Mouse (Mus musculus) midbrain, postnatal 0 days (tissue): ENCODE results near the gene Gabra4. TPM values are rescaled to one million over a fixed set of nuclear protein-coding genes. Genes with fewer than 3 reads are reported as not detected.

Experiments
- ATAC-seq: fragments of 200-750 bp; cut with Nextera tagmentation; 2 replicates; pipeline ENCODE4 v1.8.0; 2017; ENCODE audit warnings: moderate number of reproducible peaks, mild to moderate bottlenecking, moderate TSS enrichment, moderate library complexity; ENCODE audit not compliant: low FRiP score
- DNase-seq: peaks from one replicate; pipeline ENCODE4 v3.0.0-alpha.2; 2015; ENCODE audit warnings: low spot score
- H3K27ac ChIP-seq: fragments of 300-500 bp; sonication (generic); 2 replicates; pipeline ENCODE4 v1.5.1; 2014; ENCODE audit warnings: low read depth, mild to moderate bottlenecking, low read length, mixed read lengths
- H3K27me3 ChIP-seq: fragments of 300-500 bp; sonication (generic); 2 replicates; pipeline ENCODE4 v1.6.1; 2014; ENCODE audit warnings: low read length, control low read depth, mixed read lengths; ENCODE audit not compliant: insufficient read depth
- H3K36me3 ChIP-seq: fragments of 300-500 bp; sonication (generic); 2 replicates; pipeline ENCODE4 v1.6.1; 2014; ENCODE audit warnings: low read length, control low read depth, mixed read lengths; ENCODE audit not compliant: insufficient read depth
- H3K4me1 ChIP-seq: fragments of 300-500 bp; sonication (generic); 2 replicates; pipeline ENCODE4 v1.6.1; 2014; ENCODE audit warnings: mild to moderate bottlenecking, control low read depth, antibody characterized with exemption, low read length, mixed read lengths; ENCODE audit not compliant: insufficient read depth
- H3K4me2 ChIP-seq: fragments of 300-500 bp; sonication (generic); 2 replicates; pipeline ENCODE4 v1.6.1; 2014; ENCODE audit warnings: low read depth, mild to moderate bottlenecking, low read length, mixed read lengths; ENCODE audit not compliant: poor library complexity, severe bottlenecking
- H3K4me3 ChIP-seq: fragments of 300-500 bp; sonication (generic); 2 replicates; pipeline ENCODE4 v1.5.1; 2014; ENCODE audit warnings: low read depth, mild to moderate bottlenecking, low read length, moderate library complexity
- H3K9ac ChIP-seq: fragments of 300-500 bp; sonication (generic); replicated peaks from 2 replicates; pipeline ENCODE4 v1.6.1; 2014; ENCODE audit warnings: mild to moderate bottlenecking, low read length, moderate library complexity, mixed read lengths; ENCODE audit not compliant: poor library complexity, severe bottlenecking
- H3K9me3 ChIP-seq: fragments of 300-500 bp; sonication (generic); 2 replicates; pipeline ENCODE4 v1.6.1; 2016; ENCODE audit warnings: low read length, control low read depth
- CTCF ChIP-seq: IDR thresholded peaks from 2 replicates; pipeline ENCODE4 v1.5.1; 2016; ENCODE audit warnings: antibody characterized with exemption, mild to moderate bottlenecking
- WGBS: fragments of 180-500 bp; shearing (Covaris S2); extraction: QIAGEN DNeasy Blood & Tissue Kit; methylation state at CpG from one replicate; pipeline ENCODE4 v1.1.7; 2014; 5-methylcytosine and 5-hydroxymethylcytosine counted together
- polyA plus RNA-seq: library from polyadenylated mRNA; unstranded; fragments of >200 nt; fragmentation: Nextera tagmentation; extraction: Ambion mirVana; gene quantifications from 2 replicates; pipeline ENCODE4 v1.2.1, GENCODE M21; 2015
- total RNA-seq: library from RNA; depleted of rRNA; stranded (reverse); fragments of >200 nt; gene quantifications from 2 replicates; pipeline ENCODE4 v1.2.3, GENCODE M21; 2014

Gene Gabra4
- total and polyA plus RNA-seq, 2 experiments from 2014 or later, result 18.9 to 22.5 TPM

GRCm38 (mm10) chr5:71657482-71658114 lies 510 bp downstream of the Gabra4 start, which contains the start of gene Gabrb1:
Gabrb1 (plus strand) TSS chr5:71658113.
- H3K4me3 ChIP-seq, result peak within 1 kb of the TSS; percentile 70
- DNase-seq, result peak; percentile 58
- no peak for TF ChIP-seq CTCF
- ATAC-seq, result peak; percentile 90
- under 1% methylated on average over 49 of the region's 49 CpGs for whole genome bisulfite sequencing
- no peaks in the 10 kb centered on the region for H3K36me3 ChIP-seq
- H3K9ac ChIP-seq, result peak within 1 kb of the TSS; percentile 61
- H3K27me3 ChIP-seq, result no peaks in the 10 kb centered on the region
- H3K4me1 ChIP-seq, result 0 out of 2 replicates have a peak, but pooled peaks cover 3% of the 10 kb centered on the region
- H3K27ac ChIP-seq, result 0 out of 2 replicates have a peak within 1 kb of the TSS, but pooled peaks have one; percentile 12
- peak within 1 kb of the TSS; percentile 87 for H3K4me2 ChIP-seq
- H3K9me3 ChIP-seq, result no peaks in the 10 kb centered on the region

GRCm38 (mm10) chr5:71656771-71657170 lies 1.3 kb downstream of the Gabra4 start:
- DNase-seq (no peak), ATAC-seq (peak; percentile 25; the same call in 1 of the 2 replicates)
- Histone ChIP-seq H3K9ac (no peak overlapping the region), H3K4me3 (peak overlapping the region; percentile 70), H3K9me3 (no peaks in the 10 kb centered on the region), H3K4me1 (0 out of 2 replicates have a peak, but pooled peaks cover 3% of the 10 kb centered on the region), H3K36me3 (no peaks in the 10 kb centered on the region), H3K27ac (no peak overlapping the region), H3K4me2 (peak overlapping the region; percentile 87), H3K27me3 (no peaks in the 10 kb centered on the region)
- WGBS, result 14% methylated on average over 10 of the region's 10 CpGs
- TF ChIP-seq CTCF, result no peak

GRCm38 (mm10) chr5:71654056-71654455 lies 4.1 kb downstream of the Gabra4 start:
- Histone ChIP-seq H3K4me2 (no peak overlapping the region), H3K9me3 (no peaks in the 10 kb centered on the region), H3K4me3 (no peak overlapping the region), H3K36me3 (no peaks in the 10 kb centered on the region), H3K4me1 (0 out of 2 replicates have a peak, but pooled peaks cover 3% of the 10 kb centered on the region), H3K27ac (no peak overlapping the region), H3K9ac (no peak overlapping the region), H3K27me3 (no peaks in the 10 kb centered on the region)
- 57% methylated on average over 5 of the region's 5 CpGs for WGBS
- no peak for ATAC-seq
- no peak for TF ChIP-seq CTCF
- no peak for DNase-seq

GRCm38 (mm10) chr5:71648108-71648507 lies 10.0 kb downstream of the Gabra4 start:
- ATAC-seq, result no peak
- H3K9me3 ChIP-seq, result no peaks in the 10 kb centered on the region
- no peak for TF ChIP-seq CTCF
- no peaks in the 10 kb centered on the region for H3K27me3 ChIP-seq
- WGBS, result 82% methylated on average over 2 of the region's 2 CpGs
- no peak overlapping the region for H3K27ac ChIP-seq
- H3K4me2 ChIP-seq, result no peak overlapping the region
- H3K36me3 ChIP-seq, result no peaks in the 10 kb centered on the region
- no peak overlapping the region for H3K9ac ChIP-seq
- no peaks in the 10 kb centered on the region for H3K4me1 ChIP-seq
- DNase-seq, result no peak
- H3K4me3 ChIP-seq, result no peak overlapping the region

GRCm38 (mm10) chr5:71639804-71640203 lies 18.3 kb downstream of the Gabra4 start:
- H3K4me3 ChIP-seq, result no peak overlapping the region
- H3K4me2 ChIP-seq, result no peak overlapping the region
- no peak for TF ChIP-seq CTCF
- no peaks in the 10 kb centered on the region for H3K27me3 ChIP-seq
- 83% methylated on average over 10 of the region's 10 CpGs for WGBS
- no peaks in the 10 kb centered on the region for H3K4me1 ChIP-seq
- H3K9ac ChIP-seq, result no peak overlapping the region
- no peak overlapping the region for H3K27ac ChIP-seq
- DNase-seq (no peak), ATAC-seq (no peak)
- no peaks in the 10 kb centered on the region for H3K9me3 ChIP-seq
- no peaks in the 10 kb centered on the region for H3K36me3 ChIP-seq

- ATAC-seq (no peak), DNase-seq (no peak)
- H3K4me2 ChIP-seq, result no peak overlapping the region
- H3K9ac ChIP-seq, result no peak overlapping the region
- TF ChIP-seq CTCF, result no peak
- no peak overlapping the region for H3K4me3 ChIP-seq
- H3K9me3 ChIP-seq, result no peaks in the 10 kb centered on the region
- H3K27me3 ChIP-seq, result no peaks in the 10 kb centered on the region
- 94% methylated on average over 3 of the region's 3 CpGs for WGBS
- no peaks in the 10 kb centered on the region for H3K36me3 ChIP-seq
- H3K4me1 ChIP-seq, result no peaks in the 10 kb centered on the region
- no peak overlapping the region for H3K27ac ChIP-seq
Observed at GRCm38 (mm10) chr5:71627820-71628219, 30.3 kb downstream of the Gabra4 start.
